In genomic region chr1:152901765-152902664, GRCm38 (mm10) we compare ENCODE assay signal across 8 mouse cellular contexts. TPM values are rescaled to one million over a fixed set of nuclear protein-coding genes. Genes with fewer than 3 reads are reported as not detected.
DNase-seq lines count a peak whose midpoint lies in the region; ATAC-seq and TF ChIP-seq lines count a peak whose summit lies in the region.

Smg7 (minus strand) TSS chr1:152902646.

- no peaks in the 10 kb centered on the region for H3K36me3 ChIP-seq in midbrain, embryonic 13.5 days
- no peaks in the 10 kb centered on the region for H3K36me3 ChIP-seq in thymus, adult 2 months (ENCODE audit: control insufficient read depth, insufficient read depth, low read length)

- intact Hi-C loops in left cerebral cortex, adult 2 months (cut with DNase I), result loop anchor here (2.0 to 5.0 kb wide), 6 partner anchors 53 to 431 kb away; partner anchors contain the start of genes Lamc1 and Nmnat2

- TF ChIP-seq CTCF in cerebellum, adult 2 months (IDR thresholded peaks at IDR 0.05; ENCODE audit: borderline replicate concordance, insufficient read depth, low read depth, low read length), result no peak
- TF ChIP-seq CTCF in left cerebral cortex, adult 2 months (IDR thresholded peaks at IDR 0.05), result no peak
- TF ChIP-seq CTCF in thymus, adult 2 months (IDR thresholded peaks at IDR 0.05; ENCODE audit: borderline replicate concordance, control insufficient read depth, extremely low read depth, insufficient read depth, low read length, poor library complexity), result 0 out of 2 replicates have a peak, but pooled peaks have one; percentile 38

- no peaks in the 10 kb centered on the region for H3K27me3 ChIP-seq in cerebellum, adult 2 months (ENCODE audit: control insufficient read depth, insufficient read depth, low read length)
- H3K27me3 ChIP-seq in midbrain, embryonic 13.5 days, result no peaks in the 10 kb centered on the region
- H3K27me3 ChIP-seq in thymus, adult 2 months (ENCODE audit: control insufficient read depth, insufficient read depth, low read length), result no peaks in the 10 kb centered on the region

- H3K4me3 ChIP-seq in cerebellum, adult 2 months (replicated peaks; ENCODE audit: insufficient read depth, low read depth, low read length), result peak within 1 kb of the TSS; percentile 93
- peak within 1 kb of the TSS; percentile 88 for H3K4me3 ChIP-seq in left cerebral cortex, adult 2 months
- peak within 1 kb of the TSS; percentile 89 for H3K4me3 ChIP-seq in midbrain, embryonic 13.5 days (replicated peaks)
- peak within 1 kb of the TSS; percentile 97 for H3K4me3 ChIP-seq in thymus, adult 2 months (ENCODE audit: control insufficient read depth, insufficient read depth, low read length)

- ATAC-seq in frontal cortex, adult (ENCODE audit: low TSS enrichment), result peak; percentile 25
- ATAC-seq in midbrain, embryonic 13.5 days, result peak; percentile 62

- peak within 1 kb of the TSS; percentile 87 for H3K4me2 ChIP-seq in midbrain, embryonic 13.5 days (replicated peaks)

- 1% methylated on average over 84 of the region's 93 CpGs for WGBS in cerebellum, adult 2 months
- under 1% methylated on average over 69 of the region's 93 CpGs for WGBS in midbrain, embryonic 13.5 days
- WGBS in thymus, adult 2 months, result 1% methylated on average over 89 of the region's 93 CpGs

- DNase-seq in right cerebral cortex, postnatal 25 days, result peak; percentile 77
- DNase-seq in right cerebral cortex, postnatal 14 days, result no peak
- DNase-seq in cerebellum, adult 2 months, result peak in 1 of 2 experiments; percentile 82
- no peak for DNase-seq in heart, postnatal 4 days
- DNase-seq in left cerebral cortex, adult 2 months (ENCODE audit: extremely low spot score in 1 of 2, low spot score in 2 of 2), result peak in 1 of 2 experiments; percentile 60
- DNase-seq in thymus, adult 2 months, result peak; percentile 72

- 0 out of 2 replicates have a peak, but pooled peaks have one; percentile 4 for TF ChIP-seq POLR2A in cerebellum, adult 2 months (IDR thresholded peaks at IDR 0.05; ENCODE audit: borderline replicate concordance, insufficient read depth, low read length)
- peak; percentile 59; the same call in 1 of the 2 replicates for TF ChIP-seq POLR2A in thymus, adult 2 months (IDR thresholded peaks at IDR 0.05; ENCODE audit: control insufficient read depth, extremely low read depth, insufficient read depth, low read length, poor library complexity)

- no peaks in the 10 kb centered on the region; the same call in 1 of the 2 replicates for H3K4me1 ChIP-seq in cerebellum, adult 2 months (ENCODE audit: control insufficient read depth, insufficient read depth, low read length)
- H3K4me1 ChIP-seq in midbrain, embryonic 13.5 days (replicated peaks), result peaks cover 20% of the 10 kb centered on the region
- H3K4me1 ChIP-seq in thymus, adult 2 months (replicated peaks; ENCODE audit: control insufficient read depth, insufficient read depth, low read length), result peaks cover 8% of the 10 kb centered on the region

- H3K9me3 ChIP-seq in midbrain, embryonic 13.5 days, result no peaks in the 10 kb centered on the region

- H3K27ac ChIP-seq in cerebellum, adult 2 months (ENCODE audit: insufficient read depth, low read length), result peak within 1 kb of the TSS; percentile 100
- peak within 1 kb of the TSS; percentile 99 for H3K27ac ChIP-seq in left cerebral cortex, adult 2 months
- H3K27ac ChIP-seq in midbrain, embryonic 13.5 days, result peak within 1 kb of the TSS; percentile 99
- H3K27ac ChIP-seq in thymus, adult 2 months (ENCODE audit: control insufficient read depth, insufficient read depth, low read length), result peak within 1 kb of the TSS; percentile 87

- peak within 1 kb of the TSS; percentile 91 for H3K9ac ChIP-seq in midbrain, embryonic 13.5 days (replicated peaks)

RNA-seq across cellular contexts. Expression of gene Smg7, which starts in this region (rescaled TPM):
- 47.3 and 51.8 TPM in 2 replicates for polyA plus RNA-seq in cerebellum, adult 2 months (2012; rRNA removed)
- total RNA-seq in heart, postnatal 4 days (2021), result 10 to 100 TPM; 49.7 to 54.8 TPM
- total RNA-seq in left cerebral cortex, adult 2 months (2021), result 100 to 1,000 TPM in 1 of 2 experiments, 10 to 100 TPM in 1; 99.7 to 108 TPM
- polyA plus RNA-seq in midbrain, embryonic 13.5 days (2015; fragmentation: Nextera tagmentation; extraction: Ambion mirVana), result 36.5 and 36.9 TPM in 2 replicates
- polyA plus RNA-seq in thymus, adult 2 months (2012; rRNA removed), result 74.0 and 89.7 TPM in 2 replicates

Comparison
In these comparisons a context has a peak if more than half of its experiments do, and no peak if none do; other contexts are left out.
1. DNase-seq: peak in right cerebral cortex, postnatal 25 days (single experiment) and thymus, adult 2 months (single experiment); none in right cerebral cortex, postnatal 14 days (single experiment) and heart, postnatal 4 days (single experiment).
2. Peak in every context shown above with its lines, with median percentiles within 50 percentile points of each other: H3K27ac ChIP-seq and H3K4me3 ChIP-seq.